Mouse (Mus musculus) hindbrain, embryonic 11.5 days (tissue): Measurements from ENCODE around the gene Sarnp. TPM values are rescaled to one million over a fixed set of nuclear protein-coding genes. Genes with fewer than 3 reads are reported as not detected.

Source experiments
- ATAC-seq: fragments of 200-750 bp; cut with Nextera tagmentation; 2 replicates; pipeline ENCODE4 v1.8.0; 2017; ENCODE audit warnings: mild to moderate bottlenecking, moderate TSS enrichment, moderate library complexity; ENCODE audit not compliant: low FRiP score
- DNase-seq: peaks from one replicate; pipeline ENCODE4 v3.0.0-alpha.2; 2015; ENCODE audit warnings: low spot score
- H3K27ac ChIP-seq: fragments of 300-500 bp; sonication (generic); 2 replicates; pipeline ENCODE4 v1.5.1; 2014; ENCODE audit warnings: mild to moderate bottlenecking, low read depth, low read length
- H3K27me3 ChIP-seq: fragments of 300-500 bp; sonication (generic); 2 replicates; pipeline ENCODE4 v1.6.1; 2014; ENCODE audit warnings: mild to moderate bottlenecking, low read length, moderate library complexity, mixed read lengths; ENCODE audit not compliant: control insufficient read depth, insufficient read depth
- H3K36me3 ChIP-seq: fragments of 300-500 bp; sonication (generic); 2 replicates; pipeline ENCODE4 v1.6.1; 2014; ENCODE audit warnings: mild to moderate bottlenecking, low read length, moderate library complexity, mixed read lengths; ENCODE audit not compliant: control insufficient read depth, insufficient read depth
- H3K4me1 ChIP-seq: fragments of 300-500 bp; sonication (generic); replicated peaks from 2 replicates; pipeline ENCODE4 v1.6.1; 2014; ENCODE audit warnings: low read length, mixed read lengths; ENCODE audit not compliant: control insufficient read depth, insufficient read depth
- H3K4me2 ChIP-seq: fragments of 300-500 bp; sonication (generic); replicated peaks from 2 replicates; pipeline ENCODE4 v1.6.1; 2014; ENCODE audit warnings: mild to moderate bottlenecking, low read depth, low read length
- H3K4me3 ChIP-seq: fragments of 300-500 bp; sonication (generic); 2 replicates; pipeline ENCODE4 v1.5.1; 2014; ENCODE audit warnings: low read depth, low read length
- H3K9ac ChIP-seq: fragments of 300-500 bp; sonication (generic); 2 replicates; pipeline ENCODE4 v1.6.1; 2014; ENCODE audit warnings: low read depth, low read length
- H3K9me3 ChIP-seq: fragments of 300-500 bp; sonication (generic); 2 replicates; pipeline ENCODE4 v1.6.1; 2016; ENCODE audit warnings: low read length; ENCODE audit not compliant: control insufficient read depth
- WGBS: fragments of 180-500 bp; shearing (Covaris S2); extraction: QIAGEN DNeasy Blood & Tissue Kit; methylation state at CpG from one replicate; pipeline ENCODE4 v1.1.7; 2014; 5-methylcytosine and 5-hydroxymethylcytosine counted together
- polyA plus RNA-seq: library from polyadenylated mRNA; unstranded; fragments of >200 nt; fragmentation: Nextera tagmentation; extraction: Ambion mirVana; gene quantifications from 2 replicates; pipeline ENCODE4 v1.2.1, GENCODE M21; 2014

The Sarnp gene
- polyA plus RNA-seq, 1 experiment from 2014 or later = 286 TPM

DNA sequence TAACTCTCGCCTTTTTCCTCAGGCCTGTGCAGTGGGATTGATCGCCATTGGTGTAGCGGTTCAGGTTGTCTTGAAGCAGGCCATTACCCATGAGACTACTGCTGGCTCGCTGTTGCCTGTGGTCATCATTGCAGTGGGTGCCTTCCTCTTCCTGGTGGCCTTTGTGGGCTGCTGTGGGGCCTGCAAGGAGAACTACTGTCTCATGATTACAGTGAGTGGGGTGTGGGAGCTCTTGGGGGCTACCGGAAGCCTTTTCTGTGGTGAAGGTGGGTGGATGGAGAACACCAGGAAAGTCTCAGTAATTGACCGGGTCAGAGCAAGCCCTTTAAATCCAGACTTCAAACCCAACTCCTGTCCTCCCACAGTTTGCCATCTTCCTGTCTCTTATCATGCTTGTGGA lies 94.3 kb downstream of the Sarnp start:
- 0 out of 2 replicates have a peak, but pooled peaks cover 2% of the 10 kb centered on the region for H3K4me1 ChIP-seq
- H3K9ac ChIP-seq = no peak overlapping the region
- H3K4me2 ChIP-seq = no peak overlapping the region
- no peak overlapping the region for H3K4me3 ChIP-seq
- no peak for DNase-seq
- H3K36me3 ChIP-seq = no peaks in the 10 kb centered on the region
- no peak overlapping the region for H3K27ac ChIP-seq
- H3K27me3 ChIP-seq = no peaks in the 10 kb centered on the region; the same call in 1 of the 2 replicates
- WGBS = 89% methylated on average over 6 of the region's 6 CpGs
- ATAC-seq = no peak
- no peaks in the 10 kb centered on the region for H3K9me3 ChIP-seq

DNA sequence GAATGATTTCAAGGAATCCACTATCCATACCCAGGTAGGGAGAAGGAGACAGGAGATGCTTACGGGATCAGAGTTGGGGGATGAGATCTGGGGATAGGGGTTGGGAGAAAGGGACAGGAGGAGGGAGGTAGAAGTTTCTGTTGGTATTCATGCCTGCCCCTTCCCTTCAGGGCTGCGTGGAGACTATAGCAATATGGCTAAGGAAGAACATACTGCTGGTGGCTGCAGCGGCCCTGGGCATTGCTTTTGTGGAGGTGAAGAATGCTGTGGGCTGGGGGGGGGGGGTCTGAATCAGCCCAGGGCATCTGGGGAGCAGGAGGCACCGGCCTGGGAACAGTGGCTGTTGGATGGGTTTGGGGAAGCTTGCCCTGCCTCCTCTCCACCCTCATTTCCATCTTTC lies 95.1 kb downstream of the Sarnp start:
- Histone ChIP-seq H3K9me3 (no peaks in the 10 kb centered on the region), H3K27me3 (no peaks in the 10 kb centered on the region; the same call in 1 of the 2 replicates), H3K9ac (no peak overlapping the region), H3K4me2 (no peak overlapping the region), H3K4me3 (no peak overlapping the region), H3K27ac (no peak overlapping the region), H3K36me3 (no peaks in the 10 kb centered on the region), H3K4me1 (0 out of 2 replicates have a peak, but pooled peaks cover 2% of the 10 kb centered on the region)
- no peak for DNase-seq
- ATAC-seq = no peak
- WGBS = 81% methylated on average over 4 of the region's 4 CpGs

DNA sequence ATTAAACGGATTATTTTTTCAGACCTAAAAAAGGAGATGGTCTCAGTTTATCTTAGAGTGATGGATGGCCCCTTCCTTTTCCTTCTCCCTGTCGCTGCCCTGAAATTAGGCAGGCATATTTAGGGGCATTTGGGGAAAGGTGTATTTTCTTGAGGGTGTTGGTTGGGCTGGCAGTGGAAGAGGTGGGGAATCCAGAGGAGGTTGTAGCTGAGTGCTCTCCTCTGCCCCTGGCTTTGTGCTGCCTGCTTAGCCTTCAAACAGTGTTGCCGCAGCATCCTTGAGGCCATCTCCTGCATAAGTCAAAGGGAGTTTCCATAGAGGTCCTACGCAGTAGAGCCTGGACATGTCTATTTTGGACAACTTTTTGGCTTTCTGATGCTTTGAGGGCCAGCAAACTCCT lies 95.7 kb downstream of the Sarnp start:
- 0 out of 2 replicates have a peak, but pooled peaks cover 2% of the 10 kb centered on the region for H3K4me1 ChIP-seq
- DNase-seq = no peak
- H3K9ac ChIP-seq = no peak overlapping the region
- H3K27ac ChIP-seq = no peak overlapping the region
- H3K27me3 ChIP-seq = no peaks in the 10 kb centered on the region; the same call in 1 of the 2 replicates
- no peaks in the 10 kb centered on the region for H3K36me3 ChIP-seq
- no peak overlapping the region for H3K4me3 ChIP-seq
- no peak overlapping the region for H3K4me2 ChIP-seq
- no peaks in the 10 kb centered on the region for H3K9me3 ChIP-seq
- ATAC-seq = no peak
- 81% methylated on average over 4 of the region's 4 CpGs for WGBS

DNA sequence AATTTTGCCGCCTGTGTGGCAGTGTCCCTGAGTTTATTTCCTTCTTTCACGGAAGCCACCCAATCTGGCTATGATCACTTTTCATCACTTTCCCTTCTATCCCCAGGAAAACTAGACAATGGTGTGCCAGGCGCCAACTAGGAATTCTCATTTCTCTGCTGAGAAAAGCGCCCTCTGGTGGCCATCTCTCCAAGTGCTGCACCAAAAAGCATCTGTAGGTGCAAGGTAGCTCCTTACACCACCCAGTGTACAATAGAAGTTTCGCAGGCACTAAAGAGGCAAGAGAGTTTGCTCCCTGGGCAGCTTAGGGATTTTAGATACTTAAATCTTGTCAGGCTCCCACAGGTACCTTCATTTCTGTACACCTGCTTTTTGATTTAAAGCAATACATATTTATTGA lies 96.1 kb downstream of the Sarnp start:
- no peak overlapping the region for H3K27ac ChIP-seq
- DNase-seq (peak; percentile 96), ATAC-seq (peak; percentile 15; the same call in 1 of the 2 replicates)
- H3K9me3 ChIP-seq = no peaks in the 10 kb centered on the region
- WGBS = 7% methylated on average over 5 of the region's 5 CpGs
- 0 out of 2 replicates have a peak, but pooled peaks cover 2% of the 10 kb centered on the region for H3K4me1 ChIP-seq
- H3K27me3 ChIP-seq = no peaks in the 10 kb centered on the region; the same call in 1 of the 2 replicates
- H3K4me3 ChIP-seq = no peak overlapping the region
- H3K9ac ChIP-seq = no peak overlapping the region
- no peaks in the 10 kb centered on the region for H3K36me3 ChIP-seq
- H3K4me2 ChIP-seq = no peak overlapping the region

DNA sequence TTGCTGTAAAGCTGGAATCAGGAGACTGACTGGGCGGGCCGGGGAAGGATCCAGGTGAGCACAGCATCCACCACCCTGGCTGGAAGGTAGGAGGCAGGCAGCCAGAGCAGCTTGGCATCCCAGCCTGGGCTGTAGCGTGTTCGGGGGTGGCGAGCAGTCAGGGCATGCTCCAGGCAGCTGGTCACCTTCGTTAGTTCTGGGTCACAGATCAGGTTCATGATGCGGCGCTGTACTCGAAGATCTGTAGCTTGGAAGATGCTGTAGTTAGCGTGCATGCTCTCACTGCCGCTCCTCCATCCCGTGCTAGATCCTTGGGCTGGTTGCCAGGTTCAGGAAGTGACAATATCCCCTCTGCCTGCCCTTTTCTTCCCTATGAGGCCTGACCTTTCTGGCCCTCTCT lies 96.6 kb downstream of the Sarnp start:
- no peaks in the 10 kb centered on the region for H3K9me3 ChIP-seq
- no peak overlapping the region for H3K4me2 ChIP-seq
- H3K4me3 ChIP-seq = no peak overlapping the region
- H3K9ac ChIP-seq = no peak overlapping the region
- no peaks in the 10 kb centered on the region; the same call in 1 of the 2 replicates for H3K27me3 ChIP-seq
- ATAC-seq = no peak
- H3K27ac ChIP-seq = no peak overlapping the region
- no peak for DNase-seq
- H3K4me1 ChIP-seq = 0 out of 2 replicates have a peak, but pooled peaks cover 2% of the 10 kb centered on the region
- no peaks in the 10 kb centered on the region for H3K36me3 ChIP-seq
- WGBS = 77% methylated on average over 12 of the region's 12 CpGs

DNA sequence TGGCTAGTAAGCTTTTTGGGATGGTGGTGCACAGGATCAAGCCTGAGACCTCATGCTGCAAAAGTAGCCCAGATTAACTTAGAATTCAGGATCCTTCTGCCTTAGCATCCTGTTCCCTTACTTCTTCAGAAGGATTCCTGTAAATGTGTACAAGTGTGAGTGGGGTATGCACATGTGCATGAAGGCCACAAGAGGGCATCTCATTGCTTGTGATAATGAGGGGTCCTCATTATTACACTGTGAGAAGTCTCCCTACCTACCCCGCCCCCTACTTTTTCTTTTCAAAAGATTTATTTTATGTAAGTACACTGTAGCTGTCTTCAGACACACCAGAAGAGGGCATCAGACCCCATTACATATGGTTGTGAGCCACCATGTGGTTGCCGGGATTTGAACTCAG lies 98.4 kb downstream of the Sarnp start:
- H3K4me1 ChIP-seq = 0 out of 2 replicates have a peak, but pooled peaks cover 2% of the 10 kb centered on the region
- H3K27ac ChIP-seq = no peak overlapping the region
- no peaks in the 10 kb centered on the region for H3K9me3 ChIP-seq
- no peak overlapping the region for H3K4me3 ChIP-seq
- WGBS = 95% methylated on average over 2 of the region's 2 CpGs
- H3K36me3 ChIP-seq = no peaks in the 10 kb centered on the region
- DNase-seq (no peak), ATAC-seq (no peak)
- H3K4me2 ChIP-seq = no peak overlapping the region
- no peaks in the 10 kb centered on the region for H3K27me3 ChIP-seq
- no peak overlapping the region for H3K9ac ChIP-seq

DNA sequence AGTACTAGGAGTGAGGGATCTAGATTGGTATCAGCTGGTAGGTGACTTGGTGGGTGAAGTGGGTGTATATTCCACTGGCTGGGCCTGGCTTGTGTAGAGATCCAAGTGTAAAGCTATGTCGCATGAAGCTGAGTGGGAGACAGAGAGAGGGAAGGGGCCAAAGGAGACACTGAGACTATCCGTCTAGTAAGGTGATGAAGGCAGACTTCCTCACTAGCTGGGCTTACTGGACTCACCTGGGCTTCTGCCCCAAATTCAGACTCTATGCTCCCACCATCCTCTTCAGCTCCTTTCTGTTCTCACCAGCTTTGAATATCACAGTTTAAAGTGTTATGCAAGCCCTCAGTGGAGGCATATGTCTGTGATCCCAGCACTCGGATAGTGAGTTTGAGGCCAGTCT lies 99.5 kb downstream of the Sarnp start:
- Histone ChIP-seq H3K36me3 (no peaks in the 10 kb centered on the region), H3K9me3 (no peaks in the 10 kb centered on the region), H3K27ac (no peak overlapping the region), H3K27me3 (no peaks in the 10 kb centered on the region), H3K4me2 (no peak overlapping the region), H3K4me1 (0 out of 2 replicates have a peak, but pooled peaks cover 2% of the 10 kb centered on the region), H3K9ac (no peak overlapping the region), H3K4me3 (no peak overlapping the region)
- 99% methylated on average over 3 of the region's 3 CpGs for WGBS
- DNase-seq (no peak), ATAC-seq (no peak)

DNA sequence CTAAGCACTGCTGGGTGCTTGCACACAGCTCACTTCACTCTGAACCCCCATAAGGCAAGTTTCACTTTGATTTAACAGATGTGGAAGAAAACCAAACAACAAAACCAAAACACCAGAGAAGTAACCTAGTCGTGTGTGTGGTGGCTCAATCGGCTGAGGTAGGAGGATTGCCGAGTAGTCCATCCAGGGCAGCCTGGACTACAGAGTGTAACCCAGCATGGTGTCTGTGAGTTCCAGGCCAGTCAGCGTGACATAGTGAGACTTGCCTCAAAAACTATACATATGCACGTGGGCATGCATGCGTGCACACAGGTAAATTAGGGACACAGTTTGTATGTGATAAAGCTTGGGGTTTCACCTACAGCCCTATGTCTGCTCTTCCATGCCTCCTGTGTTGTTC lies 100.3 kb downstream of the Sarnp start:
- no peaks in the 10 kb centered on the region for H3K36me3 ChIP-seq
- H3K9ac ChIP-seq = no peak overlapping the region
- H3K9me3 ChIP-seq = no peaks in the 10 kb centered on the region
- no peaks in the 10 kb centered on the region for H3K27me3 ChIP-seq
- 0 out of 2 replicates have a peak, but pooled peaks cover 4% of the 10 kb centered on the region for H3K4me1 ChIP-seq
- WGBS = 88% methylated on average over 6 of the region's 6 CpGs
- ATAC-seq (no peak), DNase-seq (no peak)
- H3K4me2 ChIP-seq = no peak overlapping the region
- no peak overlapping the region for H3K4me3 ChIP-seq
- H3K27ac ChIP-seq = no peak overlapping the region

DNA sequence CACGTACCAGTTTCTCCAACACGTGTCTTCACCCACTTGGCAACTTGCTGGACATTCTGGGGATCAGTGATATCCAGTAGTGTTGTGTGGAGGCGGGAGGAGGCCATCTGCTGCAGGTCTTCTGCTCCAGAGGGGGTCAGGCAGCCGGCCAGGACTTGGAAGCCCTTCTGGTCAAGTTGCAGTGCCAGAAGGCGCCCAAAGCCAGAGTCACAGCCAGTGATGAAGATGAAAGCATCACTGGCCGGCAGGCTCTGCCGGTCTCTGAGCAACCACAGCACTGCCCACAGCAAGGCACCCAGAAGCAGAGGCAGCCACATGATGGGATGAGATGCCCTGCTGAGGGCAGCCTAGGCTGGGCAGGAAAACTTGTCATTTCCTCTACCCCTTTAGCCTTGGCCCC lies 101.1 kb downstream of the Sarnp start:
- WGBS = 73% methylated on average over 7 of the region's 7 CpGs

More for the DNA sequence above, 101.1 kb downstream of the Sarnp start:
- Histone ChIP-seq H3K4me1 (0 out of 2 replicates have a peak, but pooled peaks cover 4% of the 10 kb centered on the region), H3K36me3 (no peaks in the 10 kb centered on the region), H3K4me3 (no peak overlapping the region), H3K4me2 (no peak overlapping the region), H3K27me3 (no peaks in the 10 kb centered on the region), H3K9me3 (no peaks in the 10 kb centered on the region), H3K9ac (no peak overlapping the region), H3K27ac (no peak overlapping the region)
- no peak for ATAC-seq
- DNase-seq = no peak
